Comparison of ENCODE assay signal across 16 mouse cellular contexts in the genomic region with DNA sequence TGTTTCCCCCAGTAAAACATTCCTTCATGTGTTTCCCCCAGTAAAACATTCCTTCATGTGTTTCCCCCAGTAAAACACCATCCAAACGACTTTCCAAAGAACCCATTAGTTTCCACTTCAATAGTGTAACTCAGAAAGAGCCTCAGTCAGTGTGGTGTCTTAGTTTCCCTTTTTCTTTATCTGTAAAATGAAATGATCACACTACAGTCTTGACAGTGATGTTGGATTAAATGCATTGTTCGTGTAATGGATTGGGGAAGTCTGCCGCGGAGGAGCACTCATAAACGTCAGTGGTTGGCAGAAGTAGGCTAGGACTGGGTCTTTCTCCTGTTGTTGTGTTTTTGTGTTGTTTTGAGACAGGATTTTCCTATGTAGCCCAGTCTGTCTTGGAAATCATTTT.
"Had no signal": no experiment of that assay in that cellular context is flagged by ENCODE, and none has a peak within 500 bp of the region (broad histone marks: within the 10 kb centered on the region; RNA-seq: fewer than 3 reads in every experiment).

No protein-coding gene starts in this region.

- H3K9me3 ChIP-seq: neural tube, embryonic 12.5 days; neural tube, embryonic 13.5 days; neural tube, embryonic 15.5 days; stomach, embryonic 15.5 days had no signal

- H3K4me3 ChIP-seq: neural tube, embryonic 12.5 days; neural tube, embryonic 13.5 days; neural tube, embryonic 15.5 days; stomach, embryonic 15.5 days had no signal

- H3K4me1 ChIP-seq: neural tube, embryonic 12.5 days; neural tube, embryonic 13.5 days; neural tube, embryonic 15.5 days; stomach, embryonic 15.5 days had no signal

- H3K27ac ChIP-seq: neural tube, embryonic 12.5 days; neural tube, embryonic 13.5 days; neural tube, embryonic 15.5 days; stomach, embryonic 15.5 days; stomach, postnatal 0 days had no signal

- H3K9ac ChIP-seq: neural tube, embryonic 12.5 days; neural tube, embryonic 13.5 days; neural tube, embryonic 15.5 days; stomach, embryonic 15.5 days had no signal

- DNase-seq: retina, postnatal 1 day; right cerebral cortex, adult 18-20 months; right cerebral cortex, postnatal 14 days; right cerebral cortex, postnatal 25 days; right cerebral cortex, postnatal 4 days; spleen, adult 18-20 months; thymus, adult 18-20 months; thymus, adult 2 months; thymus, postnatal 25 days; thymus, postnatal 36 days; thymus, postnatal 4 days had no signal

- H3K27me3 ChIP-seq: neural tube, embryonic 12.5 days; neural tube, embryonic 13.5 days; neural tube, embryonic 15.5 days; stomach, embryonic 15.5 days had no signal
